Mouse (Mus musculus): ENCODE measurements around the gene Slc26a9.

Gene Slc26a9

GRCm38 (mm10) chr1:131737269-131737668, 6.6 kb upstream of the Slc26a9 start:
- DNase-seq: peak; percentile 26

- no peak for DNase-seq
Measured at GRCm38 (mm10) chr1:131738760-131739159, 5.1 kb upstream of the Slc26a9 start.

- DNase-seq: no peak
Measured at GRCm38 (mm10) chr1:131739481-131740160, 4.2 kb upstream of the Slc26a9 start.

- no peak for DNase-seq
Measured at GRCm38 (mm10) chr1:131745391-131745790, 1.6 kb downstream of the Slc26a9 start.

- no peak for DNase-seq
Measured at GRCm38 (mm10) chr1:131747761-131748160, 3.9 kb downstream of the Slc26a9 start.

- no peak for DNase-seq
Measured at GRCm38 (mm10) chr1:131748636-131749035, 4.8 kb downstream of the Slc26a9 start.

GRCm38 (mm10) chr1:131749706-131750545, 6.1 kb downstream of the Slc26a9 start:
- no peak for DNase-seq

- peak; percentile 27 for DNase-seq
Measured at GRCm38 (mm10) chr1:131751181-131751890, 7.5 kb downstream of the Slc26a9 start.

GRCm38 (mm10) chr1:131751891-131752311, 8.1 kb downstream of the Slc26a9 start:
- DNase-seq: peak; percentile 48

- no peak for DNase-seq
Measured at GRCm38 (mm10) chr1:131754212-131754829, 10.5 kb downstream of the Slc26a9 start.

- no peak for DNase-seq
Measured at GRCm38 (mm10) chr1:131754916-131755315, 11.1 kb downstream of the Slc26a9 start.

GRCm38 (mm10) chr1:131757211-131757610, 13.4 kb downstream of the Slc26a9 start:
- DNase-seq: no peak

GRCm38 (mm10) chr1:131758796-131759195, 15.0 kb downstream of the Slc26a9 start:
- no peak for DNase-seq

GRCm38 (mm10) chr1:131759667-131760427, 16.0 kb downstream of the Slc26a9 start:
- no peak for DNase-seq

GRCm38 (mm10) chr1:131760428-131760820, 16.6 kb downstream of the Slc26a9 start:
- no peak for DNase-seq

GRCm38 (mm10) chr1:131761079-131761831, 17.4 kb downstream of the Slc26a9 start:
- no peak for DNase-seq

GRCm38 (mm10) chr1:131763683-131764082, 19.9 kb downstream of the Slc26a9 start:
- DNase-seq: no peak

GRCm38 (mm10) chr1:131764581-131765338, 20.9 kb downstream of the Slc26a9 start:
- no peak for DNase-seq

- peak; percentile 83 for DNase-seq
Measured at GRCm38 (mm10) chr1:131765357-131766001, 21.7 kb downstream of the Slc26a9 start.

GRCm38 (mm10) chr1:131769296-131769695, 25.5 kb downstream of the Slc26a9 start:
- DNase-seq: no peak
